Mouse (Mus musculus) embryonic fibroblast, embryonic 13.5 days (primary cell): Measurements from ENCODE around the gene Olfr1279. TPM values are rescaled to one million over a fixed set of nuclear protein-coding genes. Genes with fewer than 3 reads are reported as not detected.
"Not testable (repeated sequence)": the region's sequence is repeated elsewhere in the genome, so short reads cannot be mapped to it uniquely, and the experiment has no call there.

Experiments used
- H3K27ac ChIP-seq: 2 replicates; pipeline ENCODE4 v1.5.1; 2012; ENCODE audit warnings: low read length, control low read depth, inconsistent platforms; ENCODE audit not compliant: insufficient read depth
- H3K4me1 ChIP-seq: 2 replicates; pipeline ENCODE4 v1.6.1; 2011; ENCODE audit warnings: low read length; ENCODE audit not compliant: control insufficient read depth, insufficient read depth
- H3K4me3 ChIP-seq: 2 replicates; pipeline ENCODE4 v1.5.1; 2011; ENCODE audit warnings: mild to moderate bottlenecking, control low read depth, low read length; ENCODE audit not compliant: insufficient read depth
- CTCF ChIP-seq: IDR thresholded peaks from 2 replicates; pipeline ENCODE4 v1.5.1; 2011; ENCODE audit warnings: mild to moderate bottlenecking, control low read depth, low read length, moderate library complexity, borderline replicate concordance; ENCODE audit not compliant: insufficient read depth
- POLR2A ChIP-seq: IDR thresholded peaks from 2 replicates; pipeline ENCODE4 v1.6.1; 2011; ENCODE audit warnings: low read depth, mild to moderate bottlenecking, control low read depth, low read length, moderate library complexity
- polyA plus RNA-seq: library from polyadenylated mRNA; stranded (reverse); fragments of >200 nt; gene quantifications from 2 replicates; pipeline ENCODE4 v1.2.4, GENCODE M21; 2011; ENCODE audit warnings: low read depth; ENCODE audit not compliant: missing spikeins, insufficient read length

The Olfr1279 gene
- polyA plus RNA-seq: not detected in 2 replicates

GRCm38 (mm10) chr2:111300374-111300773 lies at the start of gene Olfr1279:
Olfr1279 (plus strand) TSS chr2:111300635.
- Histone ChIP-seq H3K4me1 (no peaks in the 10 kb centered on the region), H3K4me3 (no peak within 1 kb of the TSS), H3K27ac (no peak within 1 kb of the TSS)
- TF ChIP-seq CTCF: no peak
- no peak for TF ChIP-seq POLR2A

- Histone ChIP-seq H3K4me1 (no peaks in the 10 kb centered on the region), H3K27ac (no peak within 1 kb of the TSS), H3K4me3 (no peak within 1 kb of the TSS)
- TF ChIP-seq CTCF (no peak), POLR2A (no peak)
Measured at GRCm38 (mm10) chr2:111254216-111254615, 46.2 kb upstream of the Olfr1279 start, which contains the start of gene Olfr1276. Olfr1276 (plus strand) TSS chr2:111254516.

- no peak within 1 kb of the TSS for H3K27ac ChIP-seq
- no peak within 1 kb of the TSS for H3K4me3 ChIP-seq
- no peaks in the 10 kb centered on the region for H3K4me1 ChIP-seq
- TF ChIP-seq CTCF: no peak
- TF ChIP-seq POLR2A: no peak
Measured at GRCm38 (mm10) chr2:111274006-111274405, 26.4 kb upstream of the Olfr1279 start, which contains the start of gene Olfr1277. Olfr1277 (minus strand) TSS chr2:111274106.

- H3K27ac ChIP-seq: no peak within 1 kb of the TSS
- no peak for TF ChIP-seq POLR2A
- no peak for TF ChIP-seq CTCF
- no peak within 1 kb of the TSS for H3K4me3 ChIP-seq
Measured at GRCm38 (mm10) chr2:111289836-111290235, 10.6 kb upstream of the Olfr1279 start, which contains the start of gene Olfr1278. Olfr1278 (plus strand) TSS chr2:111290136.

GRCm38 (mm10) chr2:111298541-111298940 lies 1.9 kb upstream of the Olfr1279 start:
- Histone ChIP-seq H3K27ac (no peak overlapping the region), H3K4me3 (no peak overlapping the region), H3K4me1 (no peaks in the 10 kb centered on the region)
- TF ChIP-seq CTCF: no peak
- TF ChIP-seq POLR2A: no peak

More at GRCm38 (mm10) chr2:111289836-111290235, 10.6 kb upstream of the Olfr1279 start, which contains the start of gene Olfr1278:
- no peaks in the 10 kb centered on the region for H3K4me1 ChIP-seq

- no peak within 1 kb of the TSS for H3K4me3 ChIP-seq
- H3K4me1 ChIP-seq: no peaks in the 10 kb centered on the region
- TF ChIP-seq POLR2A: no peak
- no peak for TF ChIP-seq CTCF
- no peak within 1 kb of the TSS for H3K27ac ChIP-seq
Measured at GRCm38 (mm10) chr2:111313717-111314116, 13.3 kb downstream of the Olfr1279 start, which contains the start of gene Olfr1280. Olfr1280 (plus strand) TSS chr2:111314017.

GRCm38 (mm10) chr2:111326220-111326619 lies 25.8 kb downstream of the Olfr1279 start, which contains the start of gene Olfr1281:
Olfr1281 (plus strand) TSS chr2:111326520.
- no peak within 1 kb of the TSS for H3K27ac ChIP-seq
- no peak within 1 kb of the TSS for H3K4me3 ChIP-seq
- TF ChIP-seq POLR2A (no peak), CTCF (no peak)

GRCm38 (mm10) chr2:111333721-111334120 lies 33.3 kb downstream of the Olfr1279 start:
- H3K4me1 ChIP-seq, H3K4me3 ChIP-seq, H3K27ac ChIP-seq: not testable (repeated sequence)

More at GRCm38 (mm10) chr2:111326220-111326619, 25.8 kb downstream of the Olfr1279 start, which contains the start of gene Olfr1281:
- no peaks in the 10 kb centered on the region for H3K4me1 ChIP-seq

GRCm38 (mm10) chr2:111335976-111336375 lies 35.5 kb downstream of the Olfr1279 start, which contains the start of gene Olfr1282:
Olfr1282 (minus strand) TSS chr2:111336076.
- no peaks in the 10 kb centered on the region for H3K4me1 ChIP-seq
- H3K4me3 ChIP-seq: no peak within 1 kb of the TSS
- no peak for TF ChIP-seq POLR2A
- no peak for TF ChIP-seq CTCF
- H3K27ac ChIP-seq: no peak within 1 kb of the TSS

Other genes starting within 250 kb of the Olfr1279 start
- not detected in 2 replicates for gene Gm13941, start 194.7 kb upstream of the Olfr1279 start, polyA plus RNA-seq
- gene Gm15130, start 147.7 kb upstream of the Olfr1279 start, polyA plus RNA-seq: not detected in 2 replicates
- gene 4930430A15Rik, start 71.0 kb upstream of the Olfr1279 start, polyA plus RNA-seq: not detected in 2 replicates
- gene Olfr1275, start 65.3 kb upstream of the Olfr1279 start, polyA plus RNA-seq: not detected in 2 replicates
- gene Olfr1276, start 46.1 kb upstream of the Olfr1279 start, polyA plus RNA-seq: not detected in 2 replicates
- not detected in 2 replicates for gene Olfr1277, start 26.5 kb upstream of the Olfr1279 start, polyA plus RNA-seq
- gene Olfr1278, start 10.5 kb upstream of the Olfr1279 start, polyA plus RNA-seq: not detected in 2 replicates
- gene Olfr1280, start 13.4 kb downstream of the Olfr1279 start, polyA plus RNA-seq: not detected in 2 replicates
- not detected in 2 replicates for gene Olfr1281, start 25.9 kb downstream of the Olfr1279 start, polyA plus RNA-seq
- gene Olfr1282, start 35.4 kb downstream of the Olfr1279 start, polyA plus RNA-seq: not detected in 2 replicates
- not detected in 2 replicates for gene Olfr1283, start 66.2 kb downstream of the Olfr1279 start, polyA plus RNA-seq
- gene Olfr1284, start 74.9 kb downstream of the Olfr1279 start, polyA plus RNA-seq: not detected in 2 replicates
- not detected in 2 replicates for gene Olfr1286, start 122.5 kb downstream of the Olfr1279 start, polyA plus RNA-seq
- gene Olfr1287, start 148.5 kb downstream of the Olfr1279 start, polyA plus RNA-seq: not detected in 2 replicates
- not detected in 2 replicates for gene Olfr1288, start 173.5 kb downstream of the Olfr1279 start, polyA plus RNA-seq
- not detected in 2 replicates for gene Olfr1289, start 180.2 kb downstream of the Olfr1279 start, polyA plus RNA-seq
- gene Olfr1290, start 193.2 kb downstream of the Olfr1279 start, polyA plus RNA-seq: not detected in 2 replicates
- gene Olfr1291-ps1, start 196.5 kb downstream of the Olfr1279 start, polyA plus RNA-seq: not detected in 2 replicates
- gene Olfr1293-ps, start 224.6 kb downstream of the Olfr1279 start, polyA plus RNA-seq: not detected in 2 replicates
- not detected in 2 replicates for gene Olfr1294, start 239.7 kb downstream of the Olfr1279 start, polyA plus RNA-seq